Mouse (Mus musculus): ENCODE measurements around the gene Cdc34. TPM values are rescaled to one million over a fixed set of nuclear protein-coding genes. Genes with fewer than 3 reads are reported as not detected.
"Not testable (repeated sequence)": the region's sequence is repeated elsewhere in the genome, so short reads cannot be mapped to it uniquely, and the experiment has no call there.

Cdc34 gene
- polyA plus RNA-seq, 1 experiment from 2014 or later: 136 TPM

GRCm38 (mm10) chr10:79697916-79698315 lies 15.9 kb downstream of the Cdc34 start:
- WGBS (ENCODE audit: missing documents): 69% methylated on average over 6 of the region's 6 CpGs
- Histone ChIP-seq H3K4me3 (ENCODE audit: inconsistent target) (no peak overlapping the region), H3K27ac (no peak overlapping the region), H3K36me3 (ENCODE audit: inconsistent target) (no peaks in the 10 kb centered on the region), H3K79me2 (ENCODE audit: inconsistent target) (no peaks in the 10 kb centered on the region)

- H3K4me3 ChIP-seq (ENCODE audit: inconsistent target): no peak overlapping the region
- H3K27ac ChIP-seq: no peak overlapping the region
- H3K79me2 ChIP-seq (ENCODE audit: inconsistent target): no peaks in the 10 kb centered on the region
- 93% methylated on average over 6 of the region's 6 CpGs for WGBS (ENCODE audit: missing documents)
- H3K36me3 ChIP-seq (ENCODE audit: inconsistent target): no peaks in the 10 kb centered on the region
These were observed 16.5 kb downstream of the Cdc34 start for GRCm38 (mm10) chr10:79698459-79698858.

- Histone ChIP-seq H3K36me3 (ENCODE audit: inconsistent target) (no peaks in the 10 kb centered on the region), H3K27ac (no peak overlapping the region), H3K79me2 (ENCODE audit: inconsistent target) (peaks cover 13% of the 10 kb centered on the region), H3K4me3 (ENCODE audit: inconsistent target) (no peak overlapping the region)
- 74% methylated on average over 7 of the region's 7 CpGs for WGBS (ENCODE audit: missing documents)
These were observed 18.7 kb downstream of the Cdc34 start for GRCm38 (mm10) chr10:79700676-79701075.

GRCm38 (mm10) chr10:79701443-79702129 lies 19.6 kb downstream of the Cdc34 start:
- no peaks in the 10 kb centered on the region for H3K36me3 ChIP-seq (ENCODE audit: inconsistent target)
- H3K4me3 ChIP-seq (ENCODE audit: inconsistent target): no peak overlapping the region
- WGBS (ENCODE audit: missing documents): 88% methylated on average over 10 of the region's 10 CpGs
- no peak overlapping the region for H3K27ac ChIP-seq
- H3K79me2 ChIP-seq (ENCODE audit: inconsistent target): peaks cover 22% of the 10 kb centered on the region

GRCm38 (mm10) chr10:79702970-79703369 lies 21.0 kb downstream of the Cdc34 start:
- H3K36me3 ChIP-seq (ENCODE audit: inconsistent target); H3K4me3 ChIP-seq (ENCODE audit: inconsistent target); H3K27ac ChIP-seq: not testable (repeated sequence)
- H3K79me2 ChIP-seq (ENCODE audit: inconsistent target): peaks cover 36% of the 10 kb centered on the region
- 80% methylated on average over 2 of the region's 4 CpGs for WGBS (ENCODE audit: missing documents)

- 86% methylated on average over 10 of the region's 10 CpGs for WGBS (ENCODE audit: missing documents)
These were observed 21.5 kb downstream of the Cdc34 start for GRCm38 (mm10) chr10:79703541-79703940.

GRCm38 (mm10) chr10:79704065-79704969 lies 22.3 kb downstream of the Cdc34 start, which contains the start of gene Bsg:
Bsg (plus strand) TSS chr10:79704491.
- peak within 1 kb of the TSS; percentile 90 for H3K4me3 ChIP-seq (ENCODE audit: inconsistent target)
- peaks cover 49% of the 10 kb centered on the region for H3K79me2 ChIP-seq (ENCODE audit: inconsistent target)
- under 1% methylated on average over 45 of the region's 65 CpGs for WGBS (ENCODE audit: missing documents)
- H3K27ac ChIP-seq: peak within 1 kb of the TSS; percentile 70
- H3K36me3 ChIP-seq (ENCODE audit: inconsistent target): peaks cover 5% of the 10 kb centered on the region; the same call in 1 of the 2 replicates

More at GRCm38 (mm10) chr10:79703541-79703940, 21.5 kb downstream of the Cdc34 start:
- H3K27ac ChIP-seq: no peak overlapping the region
- H3K79me2 ChIP-seq (ENCODE audit: inconsistent target): peaks cover 41% of the 10 kb centered on the region
- H3K36me3 ChIP-seq (ENCODE audit: inconsistent target): no peaks in the 10 kb centered on the region
- peak overlapping the region; percentile 7; the same call in 1 of the 2 replicates for H3K4me3 ChIP-seq (ENCODE audit: inconsistent target)

- Histone ChIP-seq H3K4me3 (ENCODE audit: inconsistent target) (peak overlapping the region; percentile 90), H3K36me3 (ENCODE audit: inconsistent target) (peaks cover 10% of the 10 kb centered on the region; the same call in 1 of the 2 replicates), H3K79me2 (ENCODE audit: inconsistent target) (peaks cover 52% of the 10 kb centered on the region), H3K27ac (peak overlapping the region; percentile 70)
- 14% methylated on average over 10 of the region's 10 CpGs for WGBS (ENCODE audit: missing documents)
These were observed 23.0 kb downstream of the Cdc34 start for GRCm38 (mm10) chr10:79704970-79705360.

GRCm38 (mm10) chr10:79705951-79706350 lies 24.0 kb downstream of the Cdc34 start:
- Histone ChIP-seq H3K36me3 (ENCODE audit: inconsistent target) (peaks cover 20% of the 10 kb centered on the region; the same call in 1 of the 2 replicates), H3K4me3 (ENCODE audit: inconsistent target) (no peak overlapping the region), H3K79me2 (ENCODE audit: inconsistent target) (peaks cover 52% of the 10 kb centered on the region), H3K27ac (no peak overlapping the region)
- WGBS (ENCODE audit: missing documents): 94% methylated on average over 4 of the region's 5 CpGs

GRCm38 (mm10) chr10:79706406-79707094 lies 24.6 kb downstream of the Cdc34 start:
- 93% methylated on average over 5 of the region's 5 CpGs for WGBS (ENCODE audit: missing documents)
- Histone ChIP-seq H3K4me3 (ENCODE audit: inconsistent target) (no peak overlapping the region), H3K36me3 (ENCODE audit: inconsistent target) (peaks cover 26% of the 10 kb centered on the region; the same call in 1 of the 2 replicates), H3K27ac (no peak overlapping the region), H3K79me2 (ENCODE audit: inconsistent target) (peaks cover 52% of the 10 kb centered on the region)

- H3K27ac ChIP-seq: no peak overlapping the region
- no peak overlapping the region for H3K4me3 ChIP-seq (ENCODE audit: inconsistent target)
- H3K79me2 ChIP-seq (ENCODE audit: inconsistent target): peaks cover 52% of the 10 kb centered on the region
- WGBS (ENCODE audit: missing documents): 100% methylated on average over 1 of the region's 1 CpGs
- peaks cover 31% of the 10 kb centered on the region; the same call in 1 of the 2 replicates for H3K36me3 ChIP-seq (ENCODE audit: inconsistent target)
These were observed 25.2 kb downstream of the Cdc34 start for GRCm38 (mm10) chr10:79707162-79707561.

GRCm38 (mm10) chr10:79707759-79708158 lies 25.8 kb downstream of the Cdc34 start:
- no peak overlapping the region for H3K27ac ChIP-seq

GRCm38 (mm10) chr10:79708668-79709067 lies 26.7 kb downstream of the Cdc34 start:
- H3K79me2 ChIP-seq (ENCODE audit: inconsistent target): peaks cover 52% of the 10 kb centered on the region
- peaks cover 31% of the 10 kb centered on the region; the same call in 1 of the 2 replicates for H3K36me3 ChIP-seq (ENCODE audit: inconsistent target)
- no peak overlapping the region for H3K27ac ChIP-seq
- no peak overlapping the region for H3K4me3 ChIP-seq (ENCODE audit: inconsistent target)
- 94% methylated on average over 19 of the region's 21 CpGs for WGBS (ENCODE audit: missing documents)

More at GRCm38 (mm10) chr10:79707759-79708158, 25.8 kb downstream of the Cdc34 start:
- peaks cover 52% of the 10 kb centered on the region for H3K79me2 ChIP-seq (ENCODE audit: inconsistent target)
- no peak overlapping the region for H3K4me3 ChIP-seq (ENCODE audit: inconsistent target)
- WGBS (ENCODE audit: missing documents): 83% methylated on average over 4 of the region's 4 CpGs
- peaks cover 31% of the 10 kb centered on the region; the same call in 1 of the 2 replicates for H3K36me3 ChIP-seq (ENCODE audit: inconsistent target)

GRCm38 (mm10) chr10:79709307-79709706 lies 27.3 kb downstream of the Cdc34 start:
- WGBS (ENCODE audit: missing documents): 94% methylated on average over 7 of the region's 7 CpGs
- no peak overlapping the region for H3K27ac ChIP-seq
- peaks cover 31% of the 10 kb centered on the region; the same call in 1 of the 2 replicates for H3K36me3 ChIP-seq (ENCODE audit: inconsistent target)
- peaks cover 52% of the 10 kb centered on the region for H3K79me2 ChIP-seq (ENCODE audit: inconsistent target)
- no peak overlapping the region for H3K4me3 ChIP-seq (ENCODE audit: inconsistent target)
